Mouse (Mus musculus) CD4-positive, CD25-positive, alpha-beta regulatory T cell, adult 9 weeks (primary cell): ENCODE measurements around the gene Car5b. TPM values are rescaled to one million over a fixed set of nuclear protein-coding genes. Genes with fewer than 3 reads are reported as not detected.

Experiments
- polyA plus RNA-seq: library from polyadenylated mRNA; unstranded; fragments of 100-300 nt; shearing (Covaris generic); gene quantifications from one replicate; pipeline ENCODE4 v1.2.1, GENCODE M21; 2017

The Car5b gene
- polyA plus RNA-seq, result 3.8 TPM

GRCm38 (mm10) chrX:164027607-164028289 lies at the start of gene Car5b:
Gene Car5b (minus strand): TSS chrX:164027997.

GRCm38 (mm10) chrX:164076040-164076775 lies 48.4 kb upstream of the Car5b start, which contains the start of gene Siah1b:
Gene Siah1b (minus strand): TSS chrX:164076493.

GRCm38 (mm10) chrX:163958467-163958875 lies 69.3 kb downstream of the Car5b start, which contains the start of gene Zrsr2:
Gene Zrsr2 (minus strand): TSS chrX:163958661.

Other genes with a start within 250 kb of the Car5b start
- gene Ap1s2, start 119.0 kb downstream of the Car5b start, polyA plus RNA-seq, result 11.2 TPM
- 69.3 TPM for gene Zrsr2, start 69.3 kb downstream of the Car5b start, polyA plus RNA-seq
- gene Siah1b, start 48.5 kb upstream of the Car5b start, polyA plus RNA-seq, result 3.3 TPM
- gene Cltrn, start 60.8 kb upstream of the Car5b start, polyA plus RNA-seq, result not detected
- not detected for gene Ace2, start 111.3 kb upstream of the Car5b start, polyA plus RNA-seq
- not detected for gene Bmx, start 230.2 kb upstream of the Car5b start, polyA plus RNA-seq
- not detected for gene Pir, start 241.4 kb upstream of the Car5b start, polyA plus RNA-seq